Mouse (Mus musculus) adrenal gland, adult 18-20 months (tissue): ENCODE results near the gene Ndufaf3. TPM values are rescaled to one million over a fixed set of nuclear protein-coding genes. Genes with fewer than 3 reads are reported as not detected.
"Not testable (repeated sequence)": the region's sequence is repeated elsewhere in the genome, so short reads cannot be mapped to it uniquely, and the experiment has no call there.

Experiments used
- DNase-seq, 2 experiments: peaks; one replicate each; pipeline ENCODE4 v3.0.0; 2021 to 2022; ENCODE audit warnings: low spot score in 2 of 2
- long read RNA-seq, 2 experiments: library from polyadenylated mRNA; stranded (forward); transcript quantifications; one replicate each; pipeline ENCODE4 v2.0.0; 2021
- total RNA-seq, 2 experiments: library from RNA; stranded (reverse); gene quantifications; 1 replicate in 1 of 2; 2 replicates in 1 of 2; pipeline ENCODE4 v1.2.3; 2021

Ndufaf3 gene
- 10 to 100 TPM; 50.8 to 51.0 TPM for total RNA-seq
- long read RNA-seq, experiment 1, transcript Ndufaf3-201 (5 exons, 1,487 nt), result major isoform, 12 of 12 reads
- long read RNA-seq, experiment 1, partial matches to known transcripts, result 0 of 12 reads
- long read RNA-seq, experiment 1, other reads (novel, unspliced or antisense), result 0 of 12 reads
- long read RNA-seq, experiment 2, transcript Ndufaf3-201 (5 exons, 1,487 nt), result major isoform, 67 of 70 reads
- long read RNA-seq, experiment 2, partial matches to known transcripts, result 1 of 70 reads
- long read RNA-seq, experiment 2, other reads (novel, unspliced or antisense), result 2 of 70 reads

- DNase-seq, result peak; percentile 95 to 98
Measured at GRCm38 (mm10) chr9:108566815-108567776, at the start of gene Ndufaf3. Gene Ndufaf3 (minus strand): TSS chr9:108567434.

DNA sequence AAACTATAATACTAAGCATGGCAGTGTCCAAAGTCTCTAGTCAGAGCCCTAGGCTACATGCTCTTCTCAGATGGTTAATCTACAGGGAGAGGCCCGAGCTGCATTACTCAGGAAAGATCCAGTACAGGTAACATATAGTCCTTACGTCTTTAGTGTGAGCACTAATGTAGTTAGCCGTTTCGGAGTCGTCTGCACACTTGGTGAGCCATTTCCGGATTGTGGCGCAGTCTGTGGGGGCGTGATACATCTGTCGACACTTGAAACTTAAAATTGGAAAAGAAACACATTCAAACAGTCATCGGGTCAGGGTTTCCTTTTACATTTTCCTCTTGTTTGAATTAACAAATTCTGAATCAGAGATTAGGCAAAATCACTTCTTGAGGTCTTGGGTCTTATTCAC is 44.3 kb upstream of the Ndufaf3 start:
- no peak for DNase-seq

DNA sequence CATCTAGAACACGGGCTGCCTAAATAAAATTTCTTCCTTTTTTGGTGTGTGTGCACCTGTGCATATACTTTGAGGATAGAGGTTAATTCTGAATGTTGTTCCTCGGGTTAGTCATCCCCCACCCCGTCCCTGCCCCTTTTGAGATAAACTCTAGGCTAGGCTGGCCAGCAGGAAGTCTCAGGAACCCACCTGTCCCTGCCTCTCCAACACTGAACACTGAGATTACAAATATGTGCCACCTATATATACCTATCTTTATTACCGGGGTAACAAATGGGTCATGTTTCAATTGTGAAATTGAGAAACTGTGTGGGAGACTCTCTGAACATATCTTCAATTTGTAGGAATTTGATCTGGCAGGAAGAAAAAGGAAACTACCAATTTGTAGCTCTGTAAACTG is 41.7 kb upstream of the Ndufaf3 start:
- DNase-seq, result no peak

- not testable (repeated sequence) for DNase-seq
Measured at GRCm38 (mm10) chr9:108607929-108608328, 40.7 kb upstream of the Ndufaf3 start.

DNA sequence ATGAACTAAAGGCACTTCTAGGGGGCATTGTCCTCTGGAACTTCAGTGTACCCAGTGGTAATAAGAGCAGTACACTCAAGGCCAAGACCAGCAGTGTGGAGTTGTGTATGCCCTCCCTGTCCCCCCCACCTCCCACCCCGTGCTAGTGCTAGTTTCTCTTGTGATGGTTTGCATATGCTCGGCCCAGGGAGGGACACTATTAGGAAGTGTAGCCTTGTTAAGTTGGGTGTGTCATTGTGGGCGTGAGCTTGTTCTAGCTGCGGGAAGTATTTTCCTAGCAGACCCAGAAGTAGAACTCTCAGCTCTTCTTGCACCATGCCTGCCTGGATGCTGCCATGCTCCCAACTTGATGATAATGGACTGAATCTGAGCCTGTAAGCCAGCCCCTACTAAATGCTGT is 34.8 kb upstream of the Ndufaf3 start:
- DNase-seq, result no peak

DNA sequence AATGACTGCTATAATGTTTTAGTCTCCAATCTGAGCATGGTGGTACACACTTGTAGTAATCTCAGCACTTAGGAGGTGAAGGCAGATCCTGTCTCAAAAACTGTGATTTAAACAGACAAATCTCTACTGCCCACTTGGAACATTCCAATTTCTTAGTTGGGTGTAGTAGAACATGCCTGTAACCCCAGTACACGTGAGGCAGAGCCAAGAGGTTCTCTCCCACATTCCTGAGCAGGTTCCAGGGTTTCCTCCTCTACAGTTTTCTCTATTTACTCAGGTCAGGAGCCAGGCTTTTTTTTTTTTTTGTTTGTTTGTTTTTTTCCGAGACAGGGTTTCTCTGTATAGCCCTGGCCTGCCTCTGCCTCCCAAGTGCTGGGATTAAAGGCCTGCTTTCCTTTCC is 32.8 kb upstream of the Ndufaf3 start:
- no peak for DNase-seq

DNA sequence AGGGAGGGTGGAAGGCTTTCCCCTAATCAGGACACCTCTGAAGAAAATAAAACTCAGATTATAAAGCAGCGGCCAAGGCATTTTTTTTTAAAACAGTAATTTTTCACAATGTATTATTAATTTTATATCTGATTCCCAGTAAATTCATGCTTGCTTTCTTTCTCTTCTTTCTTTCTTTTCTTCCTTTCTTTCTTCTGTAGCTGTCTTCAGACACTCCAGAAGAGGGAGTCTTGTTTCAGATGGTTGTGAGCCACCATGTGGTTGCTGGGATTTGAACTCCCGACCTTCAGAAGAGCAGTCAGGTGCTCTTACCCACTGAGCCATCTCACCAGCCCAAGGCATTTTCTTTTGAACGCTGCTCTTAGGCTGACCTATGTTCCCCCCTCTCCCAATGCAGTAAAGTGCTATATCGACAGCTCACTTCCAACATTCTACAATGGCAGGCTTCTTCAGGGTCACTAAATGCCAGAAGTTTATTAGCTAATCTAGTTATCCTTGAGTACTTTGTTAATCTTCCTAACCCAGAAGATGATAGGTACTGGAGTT is 31.9 kb upstream of the Ndufaf3 start:
- DNase-seq, result no peak

DNA sequence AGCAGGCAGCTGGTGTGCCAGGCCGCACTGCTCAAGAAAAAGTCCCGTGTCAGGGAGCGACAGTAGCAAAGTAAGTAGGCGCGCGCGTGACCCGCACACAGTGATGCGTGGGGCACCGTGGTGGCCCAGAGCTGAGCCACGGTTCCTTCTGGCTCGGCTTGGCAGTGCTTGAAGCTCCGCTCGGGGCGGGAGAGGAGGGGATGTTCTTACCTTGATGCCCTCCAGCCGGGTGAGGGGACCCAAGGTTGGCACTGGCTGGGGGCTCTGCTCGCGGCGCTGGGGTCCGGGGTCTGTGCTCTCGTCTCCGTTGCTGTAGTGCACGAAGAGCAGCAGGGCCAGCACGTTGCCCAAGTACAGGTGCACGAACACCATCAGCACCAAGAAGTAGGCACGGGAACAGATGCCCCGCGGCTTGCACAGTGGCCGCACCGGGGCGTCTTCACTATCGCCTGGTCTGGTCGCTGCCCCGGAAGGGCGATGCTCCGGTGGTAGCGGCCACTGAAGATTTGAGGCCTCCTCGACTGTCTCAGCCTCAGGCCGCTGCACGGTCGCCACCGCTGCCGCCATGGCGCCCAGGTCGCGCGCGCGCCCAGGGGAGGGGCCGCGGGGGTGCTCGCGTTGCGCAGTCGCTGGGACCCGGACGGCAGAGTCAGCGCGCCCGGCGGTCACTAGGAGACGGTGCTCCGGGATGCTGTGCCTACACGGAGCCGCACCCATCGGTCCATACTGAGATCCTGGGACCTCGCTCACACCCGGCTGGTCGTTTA is 29.9 kb upstream of the Ndufaf3 start, which contains the start of gene P4htm:
TSS of gene P4htm (minus strand) at position 670 of the 767 bp plus-strand sequence.
- DNase-seq, result peak; percentile 66 to 67

DNA sequence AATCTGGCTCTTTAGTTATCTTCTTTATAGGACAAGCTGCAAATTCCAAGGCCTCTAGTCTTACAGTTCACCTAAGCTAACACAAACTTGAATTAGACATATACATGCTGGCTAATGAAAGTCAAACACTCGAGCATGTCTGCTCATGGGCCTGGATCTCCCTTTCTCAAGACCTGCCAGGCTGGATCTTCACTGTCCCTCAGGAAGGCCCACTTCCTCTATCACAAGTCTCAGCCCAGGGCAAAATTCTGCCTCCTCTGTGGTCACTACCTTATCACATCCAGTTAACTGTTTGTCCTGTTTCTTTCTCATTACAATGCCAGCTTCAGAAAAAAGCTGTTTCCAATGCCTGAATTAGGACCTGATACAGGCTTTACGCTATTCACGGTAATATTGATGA is 27.1 kb upstream of the Ndufaf3 start:
- DNase-seq, result no peak

DNA sequence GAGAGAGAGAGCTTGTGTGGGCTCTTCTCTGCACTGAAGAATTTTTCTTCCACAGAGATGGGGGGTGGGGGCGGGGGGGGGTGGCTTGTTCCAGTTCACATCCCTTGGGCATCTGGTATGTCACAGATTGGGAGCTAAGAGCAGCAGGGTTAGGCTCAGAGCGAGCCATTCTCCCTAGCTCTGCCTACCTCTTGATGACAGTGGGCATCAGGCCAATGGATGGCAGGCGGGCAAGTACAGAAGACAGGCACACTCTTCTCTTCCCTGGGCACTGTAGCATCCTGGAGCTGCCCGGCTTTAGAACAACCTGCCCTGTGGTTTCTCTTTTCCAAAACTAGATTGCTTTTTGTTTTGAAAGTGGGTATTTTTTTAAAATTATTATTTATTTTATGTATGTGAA is 24.2 kb upstream of the Ndufaf3 start:
- DNase-seq, result no peak

DNA sequence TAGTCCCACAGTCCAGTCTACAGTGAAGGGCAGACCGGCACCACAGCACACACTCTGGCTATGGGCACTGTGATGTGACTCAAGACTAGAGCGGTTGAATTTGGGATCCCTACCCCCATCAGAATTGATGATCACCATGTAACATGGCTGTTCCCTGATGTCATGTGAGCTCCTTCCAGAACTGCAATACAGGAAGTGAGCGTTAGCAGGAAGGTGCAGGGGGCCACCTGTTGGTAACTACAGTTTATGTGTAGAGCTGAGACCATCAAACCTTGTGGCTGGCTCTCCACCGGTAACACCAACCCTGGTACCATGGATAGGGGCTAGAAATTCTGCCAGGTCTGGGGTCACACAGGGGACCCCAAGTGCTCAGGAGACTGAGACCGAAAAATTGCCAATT is 22.0 kb upstream of the Ndufaf3 start:
- DNase-seq, result no peak

GRCm38 (mm10) chr9:108587571-108588180 is 20.4 kb upstream of the Ndufaf3 start:
- DNase-seq, result peak in 1 of 2 experiments; percentile 39

DNA sequence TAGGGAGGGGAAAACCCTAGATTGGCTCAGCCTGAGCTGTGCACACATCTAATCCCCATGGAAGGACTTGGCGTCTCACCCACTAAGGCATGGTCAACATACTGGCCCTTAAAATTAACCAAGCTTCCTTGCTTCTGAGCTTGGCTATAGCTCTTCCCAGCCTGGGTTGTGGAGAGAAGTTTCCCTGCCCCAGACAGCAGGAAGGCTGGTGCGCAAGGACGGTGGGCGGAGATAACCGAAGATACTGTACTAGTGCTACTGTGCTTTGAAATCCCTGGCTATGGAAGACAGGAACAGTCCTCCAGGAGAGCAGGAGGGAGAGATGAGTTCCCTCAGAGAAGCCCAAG is 12.1 kb upstream of the Ndufaf3 start:
- DNase-seq, result peak in 1 of 2 experiments; percentile 35

DNA sequence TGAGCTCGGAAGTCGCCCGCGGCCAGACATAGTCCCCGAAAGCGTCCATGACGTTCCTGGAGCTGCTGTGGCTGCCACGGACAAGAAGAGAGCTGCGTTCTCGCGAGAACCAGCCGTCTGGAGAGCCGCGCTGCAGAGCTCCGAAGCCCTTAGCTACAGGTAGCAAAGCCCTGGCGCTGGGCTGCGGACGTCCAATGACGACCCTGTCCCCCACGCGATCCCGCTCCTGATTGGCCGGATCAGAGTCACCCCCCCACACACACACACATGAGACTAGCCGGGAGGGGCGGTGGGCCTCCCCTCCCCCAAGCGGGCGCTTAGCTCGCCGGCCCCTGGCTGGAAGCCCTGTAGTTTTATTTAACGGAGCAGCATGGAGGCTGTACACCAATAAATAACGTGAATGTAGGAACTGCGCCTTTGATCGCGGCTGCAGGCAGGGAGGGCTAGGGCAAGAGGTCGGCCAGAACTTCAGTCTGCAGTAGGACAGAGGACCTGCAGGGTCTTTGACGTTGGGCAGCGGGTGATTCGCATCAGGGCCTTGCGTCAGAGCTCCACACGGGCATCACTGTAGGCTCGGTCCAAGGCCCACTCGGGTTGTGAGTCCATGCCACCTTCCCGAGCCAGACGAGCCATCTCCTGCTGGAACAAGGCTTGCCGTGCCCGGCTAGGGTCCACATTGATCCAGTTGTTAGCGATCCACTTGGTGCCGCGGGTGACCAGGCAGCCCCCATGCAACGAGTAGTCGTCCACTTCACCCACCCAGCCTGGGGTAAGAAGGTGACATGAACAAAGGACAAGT is 11.5 kb upstream of the Ndufaf3 start, which contains the start of gene Wdr6:
TSS of gene Wdr6 (minus strand) at position 195 of the 799 bp plus-strand sequence.
- peak; percentile 77 to 81 for DNase-seq

- peak in 1 of 2 experiments; percentile 36 for DNase-seq
Measured at GRCm38 (mm10) chr9:108577934-108578544, 10.8 kb upstream of the Ndufaf3 start.

DNA sequence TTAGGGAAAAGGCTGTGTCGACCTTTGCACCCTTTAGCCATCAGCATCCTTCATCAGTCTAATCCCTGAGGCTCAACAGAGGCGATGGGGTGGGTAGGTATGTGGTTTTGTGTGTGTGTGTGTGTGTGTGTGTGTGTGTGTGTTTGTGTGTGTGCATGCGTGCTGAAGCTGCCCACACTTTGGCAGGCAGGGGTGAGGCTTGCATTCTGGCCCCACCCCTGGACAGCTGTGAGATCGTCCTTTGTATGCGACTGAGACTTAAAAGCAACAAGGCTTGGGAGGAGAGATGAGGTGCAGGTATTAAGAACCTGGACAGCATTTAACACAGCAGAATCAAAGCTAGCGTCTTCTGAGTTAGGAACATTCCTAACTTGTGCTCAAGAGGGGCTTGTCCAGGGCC is 9.8 kb upstream of the Ndufaf3 start:
- DNase-seq, result no peak

- no peak for DNase-seq
Measured at GRCm38 (mm10) chr9:108575321-108576297, 8.4 kb upstream of the Ndufaf3 start.

DNA sequence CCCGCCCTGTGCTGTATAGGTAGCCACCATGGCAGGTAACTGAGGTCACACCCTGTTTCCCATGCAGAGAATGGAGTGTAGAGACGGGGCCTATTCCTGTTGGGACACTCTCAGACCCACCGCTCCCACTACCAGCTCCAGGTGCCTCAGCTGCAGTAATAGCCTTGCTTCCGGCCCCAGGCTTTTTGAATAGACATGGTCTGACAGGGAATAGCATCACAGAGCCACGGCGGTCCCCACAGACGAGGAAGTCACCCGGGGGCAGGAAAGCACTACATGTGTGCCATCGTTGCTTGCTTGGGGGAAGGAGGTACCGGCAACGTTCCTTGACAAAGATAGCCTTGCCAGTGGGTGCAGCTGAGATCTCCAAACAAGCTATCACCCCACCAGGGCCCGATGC is 7.7 kb upstream of the Ndufaf3 start:
- DNase-seq, result no peak
